Mouse (Mus musculus): ENCODE data around the gene Spns3. TPM values are rescaled to one million over a fixed set of nuclear protein-coding genes. Genes with fewer than 3 reads are reported as not detected.
A peak's percentile ranks its signal among the peaks of the same experiment; 100 is the strongest.

The Spns3 gene
- polyA plus RNA-seq, 1 experiment from 2014 or later = 1.9 TPM

DNA sequence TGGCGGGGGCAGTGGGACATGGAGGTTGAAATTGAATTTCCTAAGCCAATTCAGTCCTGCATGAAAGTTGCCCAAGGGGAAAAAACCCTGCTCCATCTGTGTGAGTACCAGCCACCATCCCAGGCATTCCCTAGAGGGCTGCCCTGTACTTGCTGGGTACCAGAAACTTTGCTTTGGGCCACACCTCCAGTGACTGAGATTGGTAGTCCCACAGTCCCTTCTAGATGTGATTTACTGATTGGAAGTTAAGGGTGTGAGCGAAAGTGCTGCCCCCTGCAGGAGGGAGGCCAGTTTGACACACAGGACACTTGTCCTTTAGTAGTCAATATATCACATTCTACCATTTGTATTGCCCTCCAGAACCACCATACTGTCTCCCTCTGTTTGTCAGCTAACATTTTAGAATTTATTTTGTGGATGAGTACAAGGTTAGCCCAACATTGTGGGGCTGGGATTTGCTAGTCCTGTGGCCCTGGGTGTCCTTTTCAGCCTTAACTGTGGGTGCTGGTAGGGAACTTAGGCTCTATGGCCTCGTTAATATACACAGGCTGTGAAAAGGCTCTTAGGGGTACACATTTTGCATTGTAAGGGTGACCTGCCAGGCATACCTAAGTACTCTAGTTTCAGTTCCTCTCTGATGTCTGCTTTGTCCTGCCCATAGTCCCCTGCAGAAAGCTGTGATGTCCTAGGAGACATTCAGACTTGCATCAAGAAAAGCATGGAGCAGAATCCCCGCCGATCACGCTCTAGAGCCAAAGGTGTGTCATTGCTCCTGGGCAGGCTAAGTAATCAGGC is 103.8 kb downstream of the Spns3 start:
- Histone ChIP-seq H3K9me3 (ENCODE audit: low read length) (no peaks in the 10 kb centered on the region), H3K27ac (ENCODE audit: low read depth) (no peak overlapping the region), H3K4me1 (ENCODE audit: insufficient read depth) (peaks cover 11% of the 10 kb centered on the region), H3K9ac (replicated peaks) (no peak overlapping the region), H3K27me3 (ENCODE audit: insufficient read depth, low read length) (no peaks in the 10 kb centered on the region), H3K4me2 (ENCODE audit: low read depth, low read length) (no peak overlapping the region), H3K36me3 (replicated peaks; ENCODE audit: insufficient read depth, low read length) (peaks cover 89% of the 10 kb centered on the region), H3K4me3 (ENCODE audit: low read depth, low read length) (no peak overlapping the region)
- WGBS (ENCODE audit: insufficient replicate concordance) = 70% methylated on average over 6 of the region's 6 CpGs
- ATAC-seq (peak; percentile 28; the same call in 1 of the 2 replicates), DNase-seq (peak; percentile 70)
- TF ChIP-seq EP300 (IDR thresholded peaks at IDR 0.05; ENCODE audit: low read depth) = no peak
- TF ChIP-seq CTCF (IDR thresholded peaks at IDR 0.05; ENCODE audit: low read depth) = peak; percentile 75

Other genes starting within 250 kb of the Spns3 start
- 11.7 and 13.1 TPM in 2 replicates for gene Xaf1, start 248.9 kb downstream of the Spns3 start, polyA plus RNA-seq (2015; fragmentation: Nextera tagmentation; extraction: Ambion mirVana)
- not detected in 2 replicates for gene Fbxo39, start 236.1 kb downstream of the Spns3 start, polyA plus RNA-seq (2015; fragmentation: Nextera tagmentation; extraction: Ambion mirVana)
- gene Tekt1, start 188.1 kb downstream of the Spns3 start, polyA plus RNA-seq (2015; fragmentation: Nextera tagmentation; extraction: Ambion mirVana) = 0.07 TPM in 1 of 2 replicates, not detected in the other
- 3.5 and 4.0 TPM in 2 replicates for gene Smtnl2, start 138.8 kb downstream of the Spns3 start, polyA plus RNA-seq (2015; fragmentation: Nextera tagmentation; extraction: Ambion mirVana)
- 0.79 and 1.2 TPM in 2 replicates for gene Ggt6, start 115.0 kb downstream of the Spns3 start, polyA plus RNA-seq (2015; fragmentation: Nextera tagmentation; extraction: Ambion mirVana)
- gene Mybbp1a, start 109.2 kb downstream of the Spns3 start, polyA plus RNA-seq (2015; fragmentation: Nextera tagmentation; extraction: Ambion mirVana) = 40.2 and 44.5 TPM in 2 replicates
- gene Spns2, start 60.6 kb downstream of the Spns3 start, polyA plus RNA-seq (2015; fragmentation: Nextera tagmentation; extraction: Ambion mirVana) = 4.1 and 4.9 TPM in 2 replicates
- gene Ube2g1, start 56.8 kb upstream of the Spns3 start, polyA plus RNA-seq (2015; fragmentation: Nextera tagmentation; extraction: Ambion mirVana) = 28.1 and 28.6 TPM in 2 replicates
- 3.8 and 5.0 TPM in 2 replicates for gene Ankfy1, start 139.5 kb upstream of the Spns3 start, polyA plus RNA-seq (2015; fragmentation: Nextera tagmentation; extraction: Ambion mirVana)
- gene Cyb5d2, start 245.6 kb upstream of the Spns3 start, polyA plus RNA-seq (2015; fragmentation: Nextera tagmentation; extraction: Ambion mirVana) = 4.1 TPM in 2 replicates
- 3.0 and 3.5 TPM in 2 replicates for gene Zzef1, start 245.7 kb upstream of the Spns3 start, polyA plus RNA-seq (2015; fragmentation: Nextera tagmentation; extraction: Ambion mirVana)